Mouse (Mus musculus) stomach, postnatal 0 days (tissue): ENCODE data around the gene Ptprg.

Experiments
- CTCF ChIP-seq: IDR thresholded peaks from 2 replicates; pipeline ENCODE4 v1.5.1; 2016; ENCODE audit warnings: antibody characterized with exemption, low read depth, mild to moderate bottlenecking, moderate library complexity
- EP300 ChIP-seq: optimal IDR thresholded peaks from 2 replicates; pipeline ENCODE3; 2016; ENCODE audit warnings: antibody characterized with exemption

GRCm38 (mm10) chr14:11758185-11758584 lies 204.9 kb downstream of the Ptprg start:
- TF ChIP-seq CTCF (no peak), EP300 (no peak)
